Mouse (Mus musculus): Measurements from ENCODE around the gene Krt77.

GRCm38 (mm10) chr15:101866754-101867153 is 2.8 kb downstream of the Krt77 start:
- no peak for TF ChIP-seq EP300 (IDR thresholded peaks at IDR 0.05)
- no peak for TF ChIP-seq CTCF (IDR thresholded peaks at IDR 0.05)

Measured in lung, postnatal 0 days (tissue).